Mouse (Mus musculus) liver, embryonic 14.5 days (tissue): ENCODE data around the gene Scgb1a1. TPM values are rescaled to one million over a fixed set of nuclear protein-coding genes. Genes with fewer than 3 reads are reported as not detected.
"Not testable (repeated sequence)": the region's sequence is repeated elsewhere in the genome, so short reads cannot be mapped to it uniquely, and the experiment has no call there.

Source experiments
- ATAC-seq: fragments of 200-750 bp; cut with Nextera tagmentation; 2 replicates; pipeline ENCODE4 v1.8.0; 2017; ENCODE audit warnings: moderate number of reproducible peaks, mild to moderate bottlenecking, moderate library complexity; ENCODE audit not compliant: insufficient read depth
- DNase-seq, 3 experiments: peaks; one replicate each; pipeline ENCODE4 v3.0.0-alpha.2; 2012 to 2013; ENCODE audit warnings: low read depth in 3 of 3, low spot score in 3 of 3
- H3K27ac ChIP-seq: fragments of 300-500 bp; sonication (generic); 2 replicates; pipeline ENCODE4 v1.5.1; 2014; ENCODE audit warnings: moderate library complexity, mild to moderate bottlenecking, control low read depth, inconsistent platforms
- H3K27me3 ChIP-seq: fragments of 300-500 bp; sonication (generic); 2 replicates; pipeline ENCODE4 v1.6.1; 2014; ENCODE audit warnings: mild to moderate bottlenecking, low read length, moderate library complexity; ENCODE audit not compliant: control insufficient read depth, insufficient read depth
- H3K36me3 ChIP-seq: fragments of 300-500 bp; sonication (generic); replicated peaks from 2 replicates; pipeline ENCODE4 v1.6.1; 2014; ENCODE audit warnings: low read depth; ENCODE audit not compliant: control insufficient read depth, insufficient read depth
- H3K4me1 ChIP-seq, 2 experiments: fragments of 200-500 bp in 1 of 2; fragments of 300-500 bp in 1 of 2; sonication (generic) in 1 of 2; replicated peaks; 2 replicates each; pipeline ENCODE4 v1.6.1; 2012 to 2014; ENCODE audit warnings: antibody characterized with exemption in 1 of 2, inconsistent platforms in 1 of 2, low read length in 1 of 2; ENCODE audit not compliant: control insufficient read depth in 2 of 2, insufficient read depth in 2 of 2
- H3K4me2 ChIP-seq: fragments of 300-500 bp; sonication (generic); 2 replicates; pipeline ENCODE4 v1.6.1; 2014; ENCODE audit warnings: low read depth, mild to moderate bottlenecking, control low read depth, moderate library complexity
- H3K4me3 ChIP-seq, 2 experiments: fragments of 200-500 bp in 1 of 2; fragments of 300-500 bp in 1 of 2; sonication (generic) in 1 of 2; 2 replicates each; pipeline ENCODE4 v1.5.1; 2012 to 2014; ENCODE audit warnings: low read depth in 2 of 2, low read length in 2 of 2, mild to moderate bottlenecking in 2 of 2, control low read depth in 1 of 2, inconsistent platforms in 1 of 2, moderate library complexity in 1 of 2; ENCODE audit not compliant: insufficient read depth in 1 of 2
- H3K9ac ChIP-seq: fragments of 300-500 bp; sonication (generic); replicated peaks from 2 replicates; pipeline ENCODE4 v1.6.1; 2014; ENCODE audit warnings: mild to moderate bottlenecking, control low read depth, moderate library complexity
- H3K9me3 ChIP-seq: fragments of 300-500 bp; sonication (generic); 2 replicates; pipeline ENCODE4 v1.6.1; 2016; ENCODE audit warnings: low read length, mixed read lengths; ENCODE audit not compliant: control insufficient read depth
- CTCF ChIP-seq: IDR thresholded peaks from 2 replicates; pipeline ENCODE4 v1.5.1; 2016; ENCODE audit warnings: antibody characterized with exemption, low read depth, control low read depth
- EP300 ChIP-seq: IDR thresholded peaks from 2 replicates; pipeline ENCODE4 v1.6.1; 2016; ENCODE audit warnings: antibody characterized with exemption, low read depth
- WGBS: fragments of 180-500 bp; shearing (Covaris S2); extraction: QIAGEN DNeasy Blood & Tissue Kit; methylation state at CpG from one replicate; pipeline ENCODE4 v1.1.7; 2014; ENCODE audit not compliant: insufficient replicate concordance; 5-methylcytosine and 5-hydroxymethylcytosine counted together
- polyA plus RNA-seq, 2 experiments: library from polyadenylated mRNA; depleted of rRNA in 1 of 2; stranded (reverse) in 1 of 2; unstranded in 1 of 2; fragments of >200 nt; fragmentation: Nextera tagmentation in 1 of 2; extraction: Ambion mirVana in 1 of 2; gene quantifications; 2 replicates each; pipeline versions ENCODE4 v1.2.1 to v1.2.3; 2012 to 2014

Scgb1a1 gene
- polyA plus RNA-seq, 2 experiments = not detected

GRCm38 (mm10) chr19:9128499-9129194 is 40.9 kb upstream of the Scgb1a1 start:
- H3K36me3 ChIP-seq = no peaks in the 10 kb centered on the region; the same call in 1 of the 2 replicates
- no peak overlapping the region for H3K4me3 ChIP-seq
- peaks cover 0 to 2% of the 10 kb centered on the region in 2 experiments; a peak in 1 of 4 replicates for H3K4me1 ChIP-seq
- DNase-seq (no peak), ATAC-seq (no peak)
- no peak overlapping the region for H3K4me2 ChIP-seq
- no peak overlapping the region for H3K27ac ChIP-seq
- H3K27me3 ChIP-seq = no peaks in the 10 kb centered on the region
- no peak overlapping the region for H3K9ac ChIP-seq
- 77% methylated on average over 4 of the region's 4 CpGs for WGBS
- TF ChIP-seq CTCF = no peak
- no peak for TF ChIP-seq EP300
- H3K9me3 ChIP-seq = no peaks in the 10 kb centered on the region

DNA sequence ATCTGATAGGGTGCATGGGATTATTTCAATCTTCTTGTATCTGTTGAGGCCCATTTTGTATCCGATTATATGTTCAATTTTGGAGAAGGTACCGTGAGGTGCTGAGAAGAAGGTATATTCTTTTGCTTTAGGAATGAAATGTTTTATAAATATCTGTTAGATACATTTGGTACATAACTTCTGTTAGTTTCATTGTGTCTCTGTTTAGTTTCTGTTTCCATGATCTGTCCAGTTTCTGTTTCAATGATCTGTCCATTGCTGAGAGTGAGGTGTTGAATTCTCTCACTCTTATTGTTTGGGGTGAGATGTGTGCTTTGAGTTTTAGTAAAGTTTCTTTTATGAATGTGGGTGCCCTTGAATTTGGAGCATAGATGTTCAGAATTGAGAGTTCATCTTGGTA is 36.2 kb upstream of the Scgb1a1 start:
- not testable (repeated sequence) for H3K4me3 ChIP-seq, H3K4me1 ChIP-seq, H3K27me3 ChIP-seq, H3K9me3 ChIP-seq, ATAC-seq, H3K9ac ChIP-seq, H3K4me2 ChIP-seq, H3K36me3 ChIP-seq, H3K27ac ChIP-seq, DNase-seq
- 82% methylated on average over 2 of the region's 2 CpGs for WGBS

GRCm38 (mm10) chr19:9122390-9122789 is 34.6 kb upstream of the Scgb1a1 start:
- no peaks in the 10 kb centered on the region for H3K27me3 ChIP-seq
- WGBS = 97% methylated on average over 1 of the region's 1 CpGs

DNA sequence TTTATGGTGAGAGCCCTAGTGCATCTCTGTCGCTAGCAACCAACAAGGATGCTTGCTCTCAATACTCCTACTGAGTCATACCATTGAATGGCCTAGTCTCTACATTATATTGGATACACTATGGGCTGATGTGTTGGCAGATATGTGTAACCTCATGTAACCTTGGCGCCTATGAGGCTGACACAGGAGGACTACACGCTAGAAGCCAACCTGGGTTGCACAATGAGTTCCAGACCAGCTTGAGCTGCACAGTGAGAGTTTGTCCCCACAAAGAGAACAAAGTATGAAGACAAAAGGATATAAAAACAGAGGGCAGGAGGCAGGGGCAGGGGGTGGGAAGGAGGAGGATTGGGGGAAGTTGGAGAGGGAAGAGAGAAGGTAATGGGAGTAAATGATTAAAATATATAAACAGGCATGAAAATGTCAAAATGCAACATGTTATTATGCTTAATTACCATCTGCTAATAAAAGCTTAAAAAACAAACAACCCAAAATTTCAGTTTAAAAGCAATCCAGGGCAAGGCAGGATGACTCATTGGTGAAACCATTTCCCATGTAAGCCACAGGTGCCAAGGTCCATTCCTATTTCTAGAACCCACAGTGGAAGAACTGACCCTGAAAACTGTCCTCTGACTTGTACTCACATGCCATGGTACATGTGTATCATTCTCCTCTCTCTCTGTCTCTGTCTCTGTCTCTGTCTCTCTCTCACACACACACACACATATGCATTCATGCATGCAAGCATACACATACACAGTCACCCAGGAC is 32.1 kb upstream of the Scgb1a1 start:
- Histone ChIP-seq H3K27me3 (no peaks in the 10 kb centered on the region), H3K4me1 (no peaks in the 10 kb centered on the region), H3K4me2 (no peak overlapping the region), H3K36me3 (no peaks in the 10 kb centered on the region), H3K4me3 (no peak overlapping the region), H3K27ac (no peak overlapping the region), H3K9ac (no peak overlapping the region), H3K9me3 (no peaks in the 10 kb centered on the region)
- no peak for TF ChIP-seq CTCF
- TF ChIP-seq EP300 = no peak
- WGBS = 75% methylated on average over 3 of the region's 3 CpGs
- DNase-seq (no peak), ATAC-seq (no peak)

More at GRCm38 (mm10) chr19:9122390-9122789, 34.6 kb upstream of the Scgb1a1 start:
- DNase-seq = no peak
- no peak for TF ChIP-seq CTCF
- no peak for TF ChIP-seq EP300
- Histone ChIP-seq H3K4me2 (no peak overlapping the region), H3K4me3 (no peak overlapping the region), H3K4me1 (no peaks in the 10 kb centered on the region), H3K36me3 (no peaks in the 10 kb centered on the region), H3K27ac (no peak overlapping the region), H3K9me3 (no peaks in the 10 kb centered on the region), H3K9ac (no peak overlapping the region)
- no peak for ATAC-seq

DNA sequence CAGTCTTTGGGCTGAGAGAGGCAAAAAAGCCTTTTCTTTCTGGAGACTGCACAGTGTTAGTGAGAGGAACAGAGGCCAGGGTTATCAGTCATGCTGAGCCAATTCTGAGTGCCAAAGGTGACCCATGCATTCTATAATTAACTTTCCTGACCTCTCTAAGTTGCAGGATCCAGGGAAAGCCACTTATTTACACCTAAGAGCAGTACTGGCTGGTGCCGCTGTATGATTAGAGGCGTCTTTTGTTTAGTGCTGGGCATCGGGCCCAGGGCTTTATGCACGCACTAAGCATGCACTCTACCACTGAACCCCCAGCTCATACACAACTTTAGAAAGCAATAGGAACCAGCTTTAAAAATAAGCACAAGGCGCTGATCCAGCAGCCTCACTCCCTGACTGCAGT is 29.5 kb upstream of the Scgb1a1 start:
- no peak for DNase-seq
- H3K27ac ChIP-seq = no peak overlapping the region
- H3K9me3 ChIP-seq = no peaks in the 10 kb centered on the region
- H3K4me1 ChIP-seq = no peaks in the 10 kb centered on the region
- H3K36me3 ChIP-seq = no peaks in the 10 kb centered on the region
- no peak overlapping the region for H3K9ac ChIP-seq
- 78% methylated on average over 5 of the region's 5 CpGs for WGBS
- ATAC-seq = no peak
- H3K27me3 ChIP-seq = no peaks in the 10 kb centered on the region
- no peak overlapping the region for H3K4me2 ChIP-seq
- H3K4me3 ChIP-seq = no peak overlapping the region
- TF ChIP-seq EP300 (no peak), CTCF (no peak)
